Comparison of ENCODE assay signal across 18 mouse cellular contexts in the genomic region with DNA sequence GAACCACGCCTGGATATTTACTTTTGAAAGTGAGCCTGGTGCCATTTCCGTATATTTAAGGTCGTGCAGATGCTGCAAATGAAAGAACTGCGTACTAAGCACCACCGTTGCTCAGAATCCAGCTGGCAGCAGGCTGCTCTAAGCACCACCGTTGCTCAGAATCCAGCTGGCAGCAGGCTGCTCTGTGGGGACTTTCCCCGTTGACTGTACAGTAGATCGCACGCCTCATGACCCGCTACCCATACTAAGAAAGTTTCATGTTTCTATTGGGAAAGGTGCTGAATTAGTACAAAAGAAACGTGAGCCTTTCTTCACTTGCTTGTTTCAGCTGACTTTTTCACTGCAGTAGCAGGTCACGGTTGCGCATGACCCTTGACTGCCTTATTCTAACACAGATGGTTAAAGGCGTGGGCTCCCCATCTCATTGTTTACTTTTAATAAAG. TPM values are rescaled to one million over a fixed set of nuclear protein-coding genes. Genes with fewer than 3 reads are reported as not detected.
A peak's percentile ranks its signal among the peaks of the same experiment; 100 is the strongest.
DNase-seq lines count a peak whose midpoint lies in the region; ATAC-seq and TF ChIP-seq lines count a peak whose summit lies in the region.
"Had no signal": no experiment of that assay in that cellular context is flagged by ENCODE, and none has a peak within 500 bp of the region (broad histone marks: within the 10 kb centered on the region; RNA-seq: fewer than 3 reads in every experiment).

No protein-coding gene starts in this region.

- no peaks in the 10 kb centered on the region for H3K27me3 ChIP-seq in lung, embryonic 14.5 days (ENCODE audit: insufficient read depth, low read length)
- no peaks in the 10 kb centered on the region for H3K27me3 ChIP-seq in stomach, embryonic 14.5 days (ENCODE audit: control insufficient read depth, insufficient read depth, low read length)
- H3K27me3 ChIP-seq in midbrain, embryonic 11.5 days (ENCODE audit: control insufficient read depth, insufficient read depth, low read length): no peaks in the 10 kb centered on the region
- H3K27me3 ChIP-seq: heart, embryonic 12.5 days; liver, embryonic 13.5 days; neural tube, embryonic 13.5 days had no signal

- 59% methylated on average over 14 of the region's 14 CpGs for WGBS in lung, embryonic 14.5 days
- 45% methylated on average over 14 of the region's 14 CpGs for WGBS in stomach, embryonic 14.5 days
- whole genome bisulfite sequencing in midbrain, embryonic 11.5 days: 90% methylated on average over 14 of the region's 14 CpGs

- H3K27ac ChIP-seq in lung, embryonic 14.5 days (ENCODE audit: low read depth): no peak overlapping the region
- H3K27ac ChIP-seq in stomach, embryonic 14.5 days (ENCODE audit: low read length): peak overlapping the region; percentile 33; the same call in 1 of the 2 replicates
- no peak overlapping the region for H3K27ac ChIP-seq in midbrain, embryonic 11.5 days (ENCODE audit: low read depth, low read length)
- H3K27ac ChIP-seq: hindbrain, postnatal 0 days; liver, embryonic 13.5 days; neural tube, embryonic 13.5 days had no signal

- no peak for DNase-seq in frontal cortex, postnatal 10 days (ENCODE audit: low spot score in 2 of 2)
- peak; percentile 24 for DNase-seq in lung, embryonic 14.5 days
- DNase-seq in lung, postnatal 14 days: no peak
- no peak for DNase-seq in liver
- no peak for DNase-seq in midbrain, embryonic 11.5 days (ENCODE audit: low spot score, missing footprints)
- DNase-seq: adrenal gland, postnatal 25 days; cerebellum, adult 9-11 months; heart, postnatal 4 days; layer of hippocampus, postnatal 36 days; liver, embryonic 13.5 days; thymus, postnatal 14 days had no signal

- peaks cover 82% of the 10 kb centered on the region for H3K36me3 ChIP-seq in lung, embryonic 14.5 days (ENCODE audit: insufficient read depth)
- H3K36me3 ChIP-seq in stomach, embryonic 14.5 days (ENCODE audit: control insufficient read depth, insufficient read depth, low read length): peaks cover 34% of the 10 kb centered on the region
- peaks cover 41% of the 10 kb centered on the region for H3K36me3 ChIP-seq in midbrain, embryonic 11.5 days (ENCODE audit: control insufficient read depth, insufficient read depth, low read length)

- ATAC-seq in frontal cortex, adult (ENCODE audit: low TSS enrichment): 0 out of 2 replicates have a peak, but pooled peaks have one; percentile 8
- ATAC-seq in lung, embryonic 14.5 days (ENCODE audit: insufficient read depth): 0 out of 2 replicates have a peak, but pooled peaks have one; percentile 56
- ATAC-seq in activated CD4-positive, CD25-positive, alpha-beta regulatory T cell, adult 4 months: peak; percentile 89
- ATAC-seq in stomach, embryonic 14.5 days (ENCODE audit: insufficient number of reproducible peaks, insufficient read depth, low FRiP score, low read depth): no peak
- no peak for ATAC-seq in midbrain, embryonic 11.5 days (ENCODE audit: low FRiP score)
- ATAC-seq: hindbrain, postnatal 0 days had no signal

- no peak overlapping the region for H3K4me2 ChIP-seq in lung, embryonic 14.5 days
- H3K4me2 ChIP-seq in stomach, embryonic 14.5 days (replicated peaks; ENCODE audit: low read depth, low read length): no peak overlapping the region
- no peak overlapping the region for H3K4me2 ChIP-seq in midbrain, embryonic 11.5 days
- H3K4me2 ChIP-seq: heart, embryonic 12.5 days; liver, embryonic 13.5 days; neural tube, embryonic 13.5 days had no signal

- no peaks in the 10 kb centered on the region for H3K9me3 ChIP-seq in lung, embryonic 14.5 days (ENCODE audit: low read depth, low read length)
- H3K9me3 ChIP-seq in stomach, embryonic 14.5 days (ENCODE audit: control insufficient read depth, low read depth, low read length): no peaks in the 10 kb centered on the region
- H3K9me3 ChIP-seq in midbrain, embryonic 11.5 days (ENCODE audit: control insufficient read depth, low read length): no peaks in the 10 kb centered on the region
- H3K9me3 ChIP-seq: G1E; heart, embryonic 12.5 days; liver, embryonic 13.5 days; neural tube, embryonic 13.5 days had no signal

- TF ChIP-seq CTCF in lung, embryonic 14.5 days (IDR thresholded peaks at IDR 0.05; ENCODE audit: low read depth): no peak

- H3K4me1 ChIP-seq in lung, embryonic 14.5 days (ENCODE audit: insufficient read depth): no peaks in the 10 kb centered on the region
- H3K4me1 ChIP-seq in stomach, embryonic 14.5 days (ENCODE audit: control insufficient read depth, insufficient read depth, low read length): 0 out of 2 replicates have a peak, but pooled peaks cover 2% of the 10 kb centered on the region
- H3K4me1 ChIP-seq in midbrain, embryonic 11.5 days (ENCODE audit: control insufficient read depth, insufficient read depth, low read length): no peaks in the 10 kb centered on the region
- H3K4me1 ChIP-seq: neural tube, embryonic 13.5 days had no signal

- H3K9ac ChIP-seq in lung, embryonic 14.5 days: no peak overlapping the region
- no peak overlapping the region for H3K9ac ChIP-seq in stomach, embryonic 14.5 days (replicated peaks; ENCODE audit: low read depth, low read length)
- no peak overlapping the region for H3K9ac ChIP-seq in midbrain, embryonic 11.5 days (ENCODE audit: low read length)
- H3K9ac ChIP-seq: heart, embryonic 12.5 days; liver, embryonic 13.5 days; neural tube, embryonic 13.5 days had no signal

- H3K4me3 ChIP-seq in lung, embryonic 14.5 days (ENCODE audit: low read depth, low read length): no peak overlapping the region
- H3K4me3 ChIP-seq in stomach, embryonic 14.5 days (ENCODE audit: low read depth, low read length): no peak overlapping the region
- H3K4me3 ChIP-seq in midbrain, embryonic 11.5 days (ENCODE audit: low read depth, low read length): no peak overlapping the region
- H3K4me3 ChIP-seq: heart, embryonic 12.5 days; liver, embryonic 13.5 days; neural tube, embryonic 13.5 days had no signal

RNA-seq across cellular contexts. Expression of gene Atf1, which starts 38.6 kb away (rescaled TPM):
- polyA plus RNA-seq in lung, embryonic 14.5 days (2014; fragmentation: Nextera tagmentation; extraction: Ambion mirVana): 52.9 and 56.9 TPM in 2 replicates
- 10 to 100 TPM; 29.9 to 35.7 TPM for polyA plus RNA-seq in activated CD4-positive, CD25-positive, alpha-beta regulatory T cell, adult 4 months (2017; shearing (Covaris generic))
- polyA plus RNA-seq in stomach, embryonic 14.5 days (2014; fragmentation: Nextera tagmentation; extraction: Ambion mirVana): 52.6 and 53.1 TPM in 2 replicates
- 31.8 and 33.5 TPM in 2 replicates for polyA plus RNA-seq in midbrain, embryonic 11.5 days (2014; fragmentation: Nextera tagmentation; extraction: Ambion mirVana)

Comparison
In these comparisons a context has a peak if more than half of its experiments do, and no peak if none do; other contexts are left out.
1. ATAC-seq: peak in frontal cortex, adult (single experiment), lung, embryonic 14.5 days (single experiment) and activated CD4-positive, CD25-positive, alpha-beta regulatory T cell, adult 4 months (single experiment); none in stomach, embryonic 14.5 days (single experiment) and midbrain, embryonic 11.5 days (single experiment).